Mouse (Mus musculus) intestine, embryonic 15.5 days (tissue): ENCODE data around the gene Vipr2. TPM values are rescaled to one million over a fixed set of nuclear protein-coding genes. Genes with fewer than 3 reads are reported as not detected.
A peak's percentile ranks its signal among the peaks of the same experiment; 100 is the strongest.

Source experiments
- ATAC-seq: fragments of 200-750 bp; cut with Nextera tagmentation; 2 replicates; pipeline ENCODE4 v1.8.0; 2017; ENCODE audit warnings: moderate TSS enrichment, moderate library complexity
- H3K27ac ChIP-seq: fragments of 300-500 bp; sonication (generic); 2 replicates; pipeline ENCODE4 v1.5.1; 2015; ENCODE audit warnings: mild to moderate bottlenecking, inconsistent platforms
- H3K27me3 ChIP-seq: fragments of 300-500 bp; sonication (generic); replicated peaks from 2 replicates; pipeline ENCODE4 v1.6.1; 2015; ENCODE audit warnings: inconsistent platforms
- H3K36me3 ChIP-seq: fragments of 300-500 bp; sonication (generic); 2 replicates; pipeline ENCODE4 v1.6.1; 2015; ENCODE audit warnings: inconsistent platforms
- H3K4me1 ChIP-seq: fragments of 300-500 bp; sonication (generic); replicated peaks from 2 replicates; pipeline ENCODE4 v1.6.1; 2015; ENCODE audit warnings: inconsistent platforms
- H3K4me2 ChIP-seq: fragments of 300-500 bp; sonication (generic); replicated peaks from 2 replicates; pipeline ENCODE4 v1.6.1; 2015; ENCODE audit warnings: mild to moderate bottlenecking, inconsistent platforms
- H3K4me3 ChIP-seq: fragments of 300-500 bp; sonication (generic); replicated peaks from 2 replicates; pipeline ENCODE4 v1.5.1; 2015; ENCODE audit warnings: inconsistent platforms
- H3K9ac ChIP-seq: fragments of 300-500 bp; sonication (generic); 2 replicates; pipeline ENCODE4 v1.6.1; 2015; ENCODE audit warnings: inconsistent platforms
- H3K9me3 ChIP-seq: fragments of 300-500 bp; sonication (generic); 2 replicates; pipeline ENCODE4 v1.6.1; 2016; ENCODE audit warnings: inconsistent platforms
- WGBS: fragments of 180-500 bp; shearing (Covaris S2); methylation state at CpG from one replicate; pipeline ENCODE4 v1.1.7; 2015; 5-methylcytosine and 5-hydroxymethylcytosine counted together
- polyA plus RNA-seq: library from polyadenylated mRNA; unstranded; fragments of >200 nt; fragmentation: Nextera tagmentation; extraction: Ambion mirVana; gene quantifications from 2 replicates; pipeline ENCODE4 v1.2.1, GENCODE M21; 2015

Gene Vipr2
- polyA plus RNA-seq, 1 experiment from 2014 or later, result 2.5 TPM

- no peaks in the 10 kb centered on the region for H3K4me1 ChIP-seq
- ATAC-seq, result no peak
- H3K27ac ChIP-seq, result no peak overlapping the region
- H3K9ac ChIP-seq, result no peak overlapping the region
- H3K4me3 ChIP-seq, result no peak overlapping the region
- 94% methylated on average over 4 of the region's 4 CpGs for WGBS
- H3K9me3 ChIP-seq, result peaks cover 8% of the 10 kb centered on the region
- H3K36me3 ChIP-seq, result peaks cover 23% of the 10 kb centered on the region
- H3K27me3 ChIP-seq, result no peaks in the 10 kb centered on the region
- no peak overlapping the region for H3K4me2 ChIP-seq
These were observed 14.5 kb upstream of the Vipr2 start for GRCm38 (mm10) chr12:116063020-116063419.

DNA sequence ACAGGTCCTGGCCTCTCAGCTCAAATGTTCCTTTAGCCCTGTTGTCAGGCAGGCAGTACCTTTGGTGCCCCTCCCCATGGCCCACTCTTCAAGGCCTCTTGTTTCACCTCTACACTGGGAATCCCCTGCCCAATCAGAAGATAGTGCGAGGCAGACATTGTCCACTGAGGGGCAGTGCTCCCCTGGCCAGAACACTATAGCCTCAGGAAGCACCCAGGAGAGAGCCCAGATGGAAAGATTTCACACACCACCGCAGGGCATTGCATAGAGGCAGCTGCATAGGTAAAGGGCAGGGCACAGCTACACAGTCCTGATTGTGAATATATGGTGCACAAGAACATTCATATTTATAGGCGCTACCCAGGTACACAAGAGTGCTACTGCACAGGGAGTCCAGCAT lies 6.5 kb upstream of the Vipr2 start:
- H3K36me3 ChIP-seq, result no peaks in the 10 kb centered on the region
- no peak overlapping the region for H3K9ac ChIP-seq
- H3K4me3 ChIP-seq, result no peak overlapping the region
- WGBS, result 23% methylated on average over 3 of the region's 3 CpGs
- H3K4me1 ChIP-seq, result no peaks in the 10 kb centered on the region
- ATAC-seq, result peak; percentile 86
- no peaks in the 10 kb centered on the region for H3K27me3 ChIP-seq
- no peak overlapping the region for H3K27ac ChIP-seq
- H3K9me3 ChIP-seq, result no peaks in the 10 kb centered on the region
- no peak overlapping the region for H3K4me2 ChIP-seq

DNA sequence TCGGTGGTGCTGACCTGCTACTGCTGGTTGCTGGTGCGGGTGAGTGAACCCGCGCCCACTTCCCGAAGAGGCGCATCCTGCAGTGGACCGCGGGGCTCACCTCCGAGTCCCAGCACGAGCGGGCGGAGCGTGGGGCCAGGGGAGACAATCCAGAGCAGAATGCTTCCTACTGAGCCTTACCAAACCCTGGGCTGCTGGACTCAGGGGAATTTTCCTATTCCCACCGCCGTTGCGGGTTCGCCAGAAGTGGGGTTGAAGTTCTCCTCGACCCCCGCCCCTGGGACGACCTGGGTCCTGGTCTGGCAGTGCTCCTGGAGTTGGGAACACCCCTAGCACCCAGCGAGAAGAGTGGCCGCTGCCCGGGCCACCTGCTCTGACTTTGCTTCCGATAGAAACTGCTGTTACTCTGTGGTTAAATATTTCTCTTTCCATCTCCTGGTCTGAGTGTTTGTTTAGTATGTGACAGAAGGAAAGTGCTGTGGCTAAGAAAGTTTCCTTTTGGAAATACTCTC lies 385 bp downstream of the Vipr2 start:
- Histone ChIP-seq H3K4me3 (peak overlapping the region; percentile 55), H3K4me2 (peak overlapping the region; percentile 94), H3K36me3 (no peaks in the 10 kb centered on the region), H3K27ac (peak overlapping the region; percentile 14; the same call in 1 of the 2 replicates), H3K4me1 (no peaks in the 10 kb centered on the region), H3K9ac (peak overlapping the region; percentile 67), H3K27me3 (peaks cover 5% of the 10 kb centered on the region; the same call in 1 of the 2 replicates), H3K9me3 (no peaks in the 10 kb centered on the region)
- under 1% methylated on average over 24 of the region's 24 CpGs for WGBS
- ATAC-seq, result peak; percentile 89

DNA sequence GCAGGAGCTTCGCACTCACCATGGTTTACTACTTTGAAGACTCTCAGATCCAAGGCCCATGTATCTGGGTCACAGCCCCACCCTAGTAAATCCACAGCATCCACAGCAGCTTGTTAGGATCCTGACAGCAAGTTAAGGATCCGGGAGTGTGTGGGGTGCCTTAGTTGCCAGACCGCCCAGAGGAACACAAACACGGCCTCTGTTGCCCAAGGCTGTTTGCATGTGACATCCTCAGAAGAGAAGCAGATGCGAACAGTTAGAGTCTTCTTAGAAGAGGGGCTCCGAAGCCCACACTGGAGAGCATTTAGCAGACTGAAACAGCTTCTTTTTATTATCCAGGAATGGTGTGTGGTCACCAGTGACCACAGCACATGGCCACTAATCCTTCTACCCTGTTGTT lies 5.6 kb downstream of the Vipr2 start:
- no peak overlapping the region for H3K4me2 ChIP-seq
- no peak overlapping the region for H3K27ac ChIP-seq
- 70% methylated on average over 6 of the region's 6 CpGs for WGBS
- H3K27me3 ChIP-seq, result no peaks in the 10 kb centered on the region
- H3K36me3 ChIP-seq, result no peaks in the 10 kb centered on the region
- no peaks in the 10 kb centered on the region for H3K9me3 ChIP-seq
- H3K4me1 ChIP-seq, result no peaks in the 10 kb centered on the region
- no peak for ATAC-seq
- no peak overlapping the region for H3K4me3 ChIP-seq
- no peak overlapping the region for H3K9ac ChIP-seq

DNA sequence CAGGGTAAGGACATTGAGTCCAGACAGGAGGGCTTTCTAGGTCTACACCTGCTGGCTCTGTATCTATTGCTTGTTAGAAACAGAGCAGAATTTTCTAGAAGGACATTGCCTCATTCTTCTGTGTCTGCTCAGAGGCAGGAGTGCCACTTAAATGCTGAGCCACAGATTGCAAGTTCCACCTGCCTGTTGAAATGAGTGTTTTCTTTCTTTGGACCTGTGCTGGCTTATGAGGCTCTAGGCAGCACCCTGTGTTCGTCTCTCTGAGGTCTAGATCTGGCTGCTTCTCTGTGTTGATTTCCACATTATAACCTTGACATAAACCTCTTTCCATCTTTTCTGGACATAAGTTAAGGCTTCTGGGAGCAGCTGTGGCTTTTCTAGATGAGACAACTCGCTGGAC lies 6.8 kb downstream of the Vipr2 start:
- H3K27me3 ChIP-seq, result no peaks in the 10 kb centered on the region
- no peaks in the 10 kb centered on the region for H3K9me3 ChIP-seq
- no peak overlapping the region for H3K4me3 ChIP-seq
- H3K4me2 ChIP-seq, result no peak overlapping the region
- H3K9ac ChIP-seq, result no peak overlapping the region
- H3K27ac ChIP-seq, result no peak overlapping the region
- no peaks in the 10 kb centered on the region for H3K36me3 ChIP-seq
- 75% methylated on average over 2 of the region's 2 CpGs for WGBS
- no peak for ATAC-seq
- H3K4me1 ChIP-seq, result no peaks in the 10 kb centered on the region

DNA sequence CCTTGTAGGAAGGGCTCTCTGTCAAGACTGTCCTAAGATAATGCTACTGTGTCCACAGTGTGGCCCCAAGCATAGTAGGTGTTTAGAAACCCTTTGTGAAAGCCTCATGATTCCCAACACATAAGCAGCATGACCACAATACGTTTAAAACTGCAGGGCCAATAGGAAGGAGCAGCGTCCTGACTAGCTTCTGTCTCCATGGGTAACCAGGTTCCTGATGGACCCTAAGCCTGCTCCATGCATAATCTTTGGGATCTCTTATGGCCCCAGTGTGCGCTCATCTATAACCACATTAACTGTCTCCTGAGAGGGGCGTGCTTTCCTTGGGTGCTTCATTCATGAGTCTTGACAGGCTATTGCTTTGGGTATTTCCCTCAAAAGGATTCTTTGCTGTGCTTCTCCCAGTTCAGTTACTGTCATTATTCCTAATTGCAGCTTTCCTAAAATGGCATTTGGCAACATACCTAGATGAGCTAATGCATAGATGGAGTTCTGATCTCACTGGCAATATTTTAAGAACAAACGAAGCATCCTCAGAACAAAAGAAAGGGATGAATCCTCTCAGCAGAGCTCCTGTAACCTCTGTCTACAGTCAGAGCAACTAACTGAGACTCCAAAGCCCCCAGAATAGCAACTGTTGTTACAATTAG lies 9.6 kb downstream of the Vipr2 start:
- no peaks in the 10 kb centered on the region for H3K4me1 ChIP-seq
- WGBS, result 85% methylated on average over 5 of the region's 5 CpGs
- ATAC-seq, result no peak

GRCm38 (mm10) chr12:116089836-116090235 lies 12.3 kb downstream of the Vipr2 start:
- no peaks in the 10 kb centered on the region for H3K9me3 ChIP-seq
- no peaks in the 10 kb centered on the region for H3K36me3 ChIP-seq
- no peak overlapping the region for H3K4me3 ChIP-seq
- H3K4me2 ChIP-seq, result no peak overlapping the region
- H3K27me3 ChIP-seq, result no peaks in the 10 kb centered on the region
- H3K4me1 ChIP-seq, result no peaks in the 10 kb centered on the region
- no peak overlapping the region for H3K27ac ChIP-seq
- no peak for ATAC-seq
- no peak overlapping the region for H3K9ac ChIP-seq
- 85% methylated on average over 3 of the region's 3 CpGs for WGBS

More for the DNA sequence above, 9.6 kb downstream of the Vipr2 start:
- Histone ChIP-seq H3K27me3 (no peaks in the 10 kb centered on the region), H3K9ac (no peak overlapping the region), H3K9me3 (no peaks in the 10 kb centered on the region), H3K4me2 (no peak overlapping the region), H3K4me3 (no peak overlapping the region), H3K27ac (no peak overlapping the region), H3K36me3 (no peaks in the 10 kb centered on the region)

DNA sequence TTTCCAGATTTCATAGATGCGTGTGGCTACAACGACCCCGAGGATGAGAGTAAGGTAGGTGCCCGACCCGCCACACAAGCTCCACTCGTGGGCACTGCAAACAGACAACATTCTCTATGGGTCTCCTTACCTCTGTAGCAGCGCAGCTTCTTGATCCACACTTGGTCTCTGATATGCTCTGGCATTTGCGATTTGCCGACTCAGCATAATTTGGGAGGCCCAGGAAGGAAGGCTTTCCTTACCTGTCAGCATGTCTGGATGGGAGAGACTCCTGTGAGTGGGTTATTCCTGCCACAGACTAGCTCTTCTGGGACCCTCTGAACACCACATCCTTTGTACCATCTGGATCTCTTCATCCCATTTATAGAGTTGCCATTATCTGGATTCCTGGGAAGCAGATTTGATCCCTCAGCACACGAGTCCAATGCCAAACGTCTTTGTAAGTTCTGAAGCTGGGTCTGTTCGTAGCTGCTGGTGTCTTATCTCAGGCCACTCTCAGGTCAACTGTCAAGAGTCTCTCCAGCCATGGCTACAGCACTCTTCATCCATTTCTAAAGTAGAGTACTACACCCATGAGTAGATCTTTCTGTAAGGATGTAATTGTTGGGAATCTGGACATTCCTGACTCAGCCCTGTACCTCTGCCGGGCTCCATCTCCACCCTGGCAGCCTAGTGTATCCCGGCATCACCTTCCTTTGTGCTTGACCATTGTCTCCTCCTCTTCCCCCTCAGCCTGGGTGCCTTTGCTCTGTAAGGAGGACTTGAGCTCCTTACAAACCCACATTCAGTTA lies 17.4 kb downstream of the Vipr2 start:
- Histone ChIP-seq H3K27me3 (no peaks in the 10 kb centered on the region), H3K9ac (no peak overlapping the region), H3K9me3 (no peaks in the 10 kb centered on the region), H3K4me3 (no peak overlapping the region), H3K27ac (no peak overlapping the region), H3K36me3 (no peaks in the 10 kb centered on the region), H3K4me2 (no peak overlapping the region), H3K4me1 (no peaks in the 10 kb centered on the region)
- no peak for ATAC-seq
- 84% methylated on average over 14 of the region's 14 CpGs for WGBS

DNA sequence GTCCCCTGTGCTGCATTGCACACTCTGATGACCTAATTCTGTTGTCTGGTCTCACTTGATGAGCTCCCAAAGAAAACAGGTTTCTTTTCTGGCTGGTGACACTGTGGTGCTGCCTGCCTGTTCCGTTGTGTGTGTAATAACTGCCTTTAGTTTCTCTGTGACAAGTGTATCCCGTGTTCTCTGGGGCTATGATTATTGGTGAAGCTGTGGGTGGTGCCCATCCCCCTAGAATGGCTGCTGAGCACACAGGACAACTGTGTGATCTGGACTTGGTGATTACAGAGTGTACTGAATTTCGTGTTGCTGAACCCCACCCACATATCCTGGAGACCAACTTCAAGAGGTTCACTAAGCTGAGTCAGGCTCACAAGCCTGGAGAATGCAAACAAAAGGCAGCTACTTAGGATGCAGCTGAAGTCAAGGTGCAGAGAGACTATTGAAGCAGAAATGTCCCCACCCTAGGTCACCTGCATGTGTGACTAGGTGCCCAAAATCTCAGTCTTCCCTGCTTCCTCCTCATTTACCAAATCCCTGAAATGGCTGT lies 18.9 kb downstream of the Vipr2 start:
- H3K27me3 ChIP-seq, result no peaks in the 10 kb centered on the region
- no peaks in the 10 kb centered on the region for H3K9me3 ChIP-seq
- H3K9ac ChIP-seq, result no peak overlapping the region
- H3K27ac ChIP-seq, result no peak overlapping the region
- WGBS, result 55% methylated on average over 3 of the region's 3 CpGs
- no peaks in the 10 kb centered on the region for H3K36me3 ChIP-seq
- no peaks in the 10 kb centered on the region for H3K4me1 ChIP-seq
- H3K4me3 ChIP-seq, result no peak overlapping the region
- H3K4me2 ChIP-seq, result no peak overlapping the region
- ATAC-seq, result no peak

- Histone ChIP-seq H3K27ac (no peak overlapping the region), H3K27me3 (no peaks in the 10 kb centered on the region), H3K4me3 (no peak overlapping the region), H3K36me3 (no peaks in the 10 kb centered on the region), H3K9me3 (no peaks in the 10 kb centered on the region), H3K4me1 (no peaks in the 10 kb centered on the region), H3K9ac (no peak overlapping the region), H3K4me2 (no peak overlapping the region)
- WGBS, result 89% methylated on average over 8 of the region's 8 CpGs
- no peak for ATAC-seq
These were observed 19.6 kb downstream of the Vipr2 start for GRCm38 (mm10) chr12:116097166-116097565.

- Histone ChIP-seq H3K36me3 (no peaks in the 10 kb centered on the region), H3K4me1 (no peaks in the 10 kb centered on the region), H3K4me2 (no peak overlapping the region), H3K27me3 (no peaks in the 10 kb centered on the region), H3K9ac (no peak overlapping the region), H3K4me3 (no peak overlapping the region), H3K27ac (no peak overlapping the region), H3K9me3 (no peaks in the 10 kb centered on the region)
- 85% methylated on average over 2 of the region's 2 CpGs for WGBS
- no peak for ATAC-seq
These were observed 24.4 kb downstream of the Vipr2 start for GRCm38 (mm10) chr12:116101945-116102344.

DNA sequence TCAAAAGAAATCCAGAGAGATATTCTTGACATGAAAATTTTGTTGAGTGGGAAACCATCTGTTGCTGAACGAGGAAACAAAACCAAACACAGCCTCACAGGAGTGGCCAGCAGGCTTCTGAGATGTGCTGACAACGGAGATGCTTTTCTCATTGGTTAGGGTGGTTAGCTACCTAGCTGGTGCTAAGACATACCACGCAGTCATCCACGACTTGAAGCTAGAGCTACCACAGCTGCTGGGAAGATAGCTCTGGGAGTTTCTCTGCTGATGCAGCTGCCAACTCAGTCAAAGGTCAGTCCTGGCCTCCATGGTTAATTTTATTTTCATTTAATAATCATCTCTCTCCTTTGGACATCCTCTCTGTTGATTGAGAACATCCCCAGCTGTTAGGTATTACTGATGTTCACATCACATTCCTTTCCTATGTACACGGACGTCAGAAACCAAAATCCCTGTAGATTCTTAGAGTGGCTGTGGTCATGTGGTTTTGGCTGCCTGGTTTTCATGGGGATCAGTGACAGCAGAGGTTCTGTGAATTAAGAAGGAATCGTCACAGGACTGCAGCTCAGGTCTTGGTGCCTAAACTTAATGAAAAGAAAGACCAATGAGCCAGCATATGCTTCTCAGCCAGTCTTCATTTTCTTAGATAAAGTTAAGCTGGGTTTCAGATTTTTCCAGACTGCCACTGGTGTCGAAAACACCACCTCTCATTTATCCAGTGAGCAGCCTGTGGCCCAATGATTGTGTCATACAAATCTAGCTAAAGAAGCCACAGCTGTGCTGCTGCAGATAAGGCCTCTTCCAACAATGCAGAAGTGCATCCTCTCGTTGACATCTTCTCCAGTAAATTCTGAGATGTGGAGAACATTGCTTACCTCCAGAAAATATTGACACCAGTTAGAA lies 32.2 kb downstream of the Vipr2 start:
- no peak overlapping the region for H3K4me2 ChIP-seq
- no peak overlapping the region for H3K27ac ChIP-seq
- no peak overlapping the region for H3K9ac ChIP-seq
- H3K9me3 ChIP-seq, result no peaks in the 10 kb centered on the region
- 72% methylated on average over 9 of the region's 9 CpGs for WGBS
- H3K4me1 ChIP-seq, result no peaks in the 10 kb centered on the region
- no peaks in the 10 kb centered on the region for H3K36me3 ChIP-seq
- H3K4me3 ChIP-seq, result no peak overlapping the region
- no peaks in the 10 kb centered on the region for H3K27me3 ChIP-seq
- ATAC-seq, result no peak
